Mouse (Mus musculus): ENCODE results near the gene Rgl3. TPM values are rescaled to one million over a fixed set of nuclear protein-coding genes. Genes with fewer than 3 reads are reported as not detected.

Rgl3 gene
- polyA plus RNA-seq, 1 experiment from 2014 or later = 2.1 TPM

DNA sequence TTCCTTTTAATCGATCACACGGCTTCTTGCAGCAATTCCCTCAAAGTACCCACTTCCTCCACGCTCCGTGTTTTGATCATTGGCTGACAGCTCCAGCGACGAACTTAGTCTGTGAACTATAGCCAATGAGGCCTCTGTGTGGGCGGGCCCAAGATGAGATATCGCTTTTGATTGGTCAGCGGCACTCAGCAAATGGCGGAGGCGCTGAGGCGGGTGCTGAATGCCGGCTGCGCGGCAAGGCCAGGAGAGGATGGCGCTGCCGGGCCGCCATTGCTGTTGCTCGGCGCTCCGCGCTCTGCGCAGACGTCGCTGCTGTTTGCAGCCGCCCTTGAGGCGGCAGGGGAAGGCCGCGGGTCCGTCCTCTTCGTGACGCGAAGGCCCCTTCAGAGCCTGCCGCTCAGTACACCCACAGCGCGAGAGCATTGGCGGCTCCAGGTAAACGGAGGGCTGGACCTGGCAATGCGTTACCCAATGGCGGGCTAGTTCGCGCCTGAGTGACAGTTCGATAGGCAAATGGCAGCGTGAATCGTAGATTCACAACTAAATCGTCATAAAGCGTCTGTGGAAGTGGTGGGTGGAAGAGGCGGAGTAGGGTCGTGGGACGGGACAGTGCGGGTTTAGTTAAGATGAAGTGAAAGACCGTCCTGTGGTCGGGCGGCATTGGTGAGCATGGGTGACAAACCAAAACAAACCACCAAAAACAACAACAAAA, 33.5 kb downstream of the Rgl3 start, which contains the start of gene Swsap1:
Gene Swsap1, plus strand, starts transcription at position 186 of the 712 bp plus-strand sequence.
- WGBS = under 1% methylated on average over 52 of the region's 54 CpGs
- ATAC-seq = peak; percentile 98
- H3K27ac ChIP-seq (ENCODE audit: low read depth, low read length) = peak within 1 kb of the TSS; percentile 97
- peaks cover 10% of the 10 kb centered on the region for H3K4me1 ChIP-seq (ENCODE audit: control insufficient read depth, insufficient read depth, low read depth, low read length)
- H3K36me3 ChIP-seq (ENCODE audit: control insufficient read depth, insufficient read depth, low read length) = no peaks in the 10 kb centered on the region
- H3K9ac ChIP-seq (ENCODE audit: low read depth, low read length) = peak within 1 kb of the TSS; percentile 82
- H3K9me3 ChIP-seq (ENCODE audit: control insufficient read depth, low read length) = no peaks in the 10 kb centered on the region
- peak within 1 kb of the TSS; percentile 69 for H3K4me3 ChIP-seq (ENCODE audit: low read length)
- H3K4me2 ChIP-seq (ENCODE audit: low read length) = peak within 1 kb of the TSS; percentile 63
- H3K27me3 ChIP-seq (replicated peaks; ENCODE audit: control insufficient read depth, insufficient read depth, low read length) = peaks cover 17% of the 10 kb centered on the region

DNA sequence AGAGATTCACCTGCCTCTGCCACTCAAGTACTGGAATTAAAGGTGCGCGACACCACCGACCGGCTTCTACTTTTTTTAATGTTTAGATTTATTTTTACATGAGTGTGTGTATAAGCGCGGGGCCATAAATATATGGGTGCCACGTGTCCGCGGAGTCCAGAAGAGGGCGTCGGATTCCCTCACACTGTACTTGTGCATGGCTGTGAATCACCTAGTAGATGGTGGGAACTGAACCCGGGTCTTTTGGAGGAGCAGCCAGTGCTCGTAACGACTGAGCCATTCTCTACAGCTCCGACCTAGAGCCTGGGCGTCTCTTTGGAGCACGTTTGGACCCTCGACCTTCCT, 34.0 kb downstream of the Rgl3 start:
- Histone ChIP-seq H3K9me3 (ENCODE audit: control insufficient read depth, low read length) (no peaks in the 10 kb centered on the region), H3K4me1 (ENCODE audit: control insufficient read depth, insufficient read depth, low read depth, low read length) (peaks cover 8% of the 10 kb centered on the region), H3K4me3 (ENCODE audit: low read length) (peak overlapping the region; percentile 69), H3K27me3 (replicated peaks; ENCODE audit: control insufficient read depth, insufficient read depth, low read length) (peaks cover 12% of the 10 kb centered on the region), H3K27ac (ENCODE audit: low read depth, low read length) (peak overlapping the region; percentile 97), H3K9ac (ENCODE audit: low read depth, low read length) (peak overlapping the region; percentile 53), H3K36me3 (ENCODE audit: control insufficient read depth, insufficient read depth, low read length) (no peaks in the 10 kb centered on the region), H3K4me2 (ENCODE audit: low read length) (peak overlapping the region; percentile 60)
- peak; percentile 63 for ATAC-seq
- 3% methylated on average over 18 of the region's 18 CpGs for WGBS

DNA sequence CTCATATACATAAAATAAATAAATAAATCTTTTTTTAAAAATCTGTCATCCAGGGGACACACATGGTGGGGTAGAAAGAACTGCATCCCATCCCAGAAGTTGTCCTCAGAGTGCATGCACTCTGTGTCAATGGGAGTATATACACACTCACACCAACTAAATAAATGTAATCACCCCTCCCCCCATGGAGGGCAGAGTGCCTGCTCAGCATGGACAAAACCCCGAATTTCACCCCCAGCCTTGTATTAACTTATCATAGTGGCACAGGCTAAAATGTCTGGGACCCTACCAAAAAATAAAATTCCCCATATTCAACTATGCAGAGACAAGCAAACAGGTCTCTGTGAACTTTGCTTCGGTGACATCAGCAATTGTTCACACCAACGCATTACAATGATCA, 34.6 kb downstream of the Rgl3 start:
- Histone ChIP-seq H3K4me2 (ENCODE audit: low read length) (no peak overlapping the region), H3K4me3 (ENCODE audit: low read length) (no peak overlapping the region), H3K27ac (ENCODE audit: low read depth, low read length) (no peak overlapping the region)

DNA sequence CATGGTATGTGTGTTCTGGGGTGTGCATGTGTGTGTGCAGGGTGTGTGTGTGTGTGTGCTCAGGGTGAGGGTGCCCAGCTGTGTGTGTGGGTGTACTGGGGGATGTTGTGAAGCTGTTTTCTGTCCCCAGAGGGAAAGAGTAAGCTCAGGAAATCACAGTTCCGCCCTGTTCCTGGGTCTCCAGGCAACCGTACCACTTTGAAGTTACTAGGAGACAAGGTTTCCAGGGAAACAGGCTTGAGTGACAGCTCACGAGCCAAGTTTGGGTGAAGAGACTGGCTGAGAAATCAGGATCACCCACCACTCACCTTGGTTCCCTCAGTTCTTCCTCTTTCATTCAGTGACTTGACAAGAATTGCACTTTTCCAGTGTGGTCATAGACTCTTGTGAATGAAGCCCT, 35.6 kb downstream of the Rgl3 start:
- no peak overlapping the region for H3K4me2 ChIP-seq (ENCODE audit: low read length)
- H3K4me3 ChIP-seq (ENCODE audit: low read length) = no peak overlapping the region
- no peak overlapping the region for H3K9ac ChIP-seq (ENCODE audit: low read depth, low read length)
- H3K36me3 ChIP-seq (ENCODE audit: control insufficient read depth, insufficient read depth, low read length) = no peaks in the 10 kb centered on the region
- WGBS = 10% methylated on average over 3 of the region's 3 CpGs
- H3K4me1 ChIP-seq (ENCODE audit: control insufficient read depth, insufficient read depth, low read depth, low read length) = peaks cover 8% of the 10 kb centered on the region
- no peaks in the 10 kb centered on the region for H3K9me3 ChIP-seq (ENCODE audit: control insufficient read depth, low read length)
- H3K27ac ChIP-seq (ENCODE audit: low read depth, low read length) = peak overlapping the region; percentile 23; the same call in 1 of the 2 replicates
- ATAC-seq = no peak
- H3K27me3 ChIP-seq (replicated peaks; ENCODE audit: control insufficient read depth, insufficient read depth, low read length) = no peaks in the 10 kb centered on the region

More for the DNA sequence above, 34.6 kb downstream of the Rgl3 start:
- no peak overlapping the region for H3K9ac ChIP-seq (ENCODE audit: low read depth, low read length)
- 83% methylated on average over 3 of the region's 3 CpGs for WGBS
- no peak for ATAC-seq
- no peaks in the 10 kb centered on the region for H3K9me3 ChIP-seq (ENCODE audit: control insufficient read depth, low read length)
- peaks cover 8% of the 10 kb centered on the region for H3K27me3 ChIP-seq (replicated peaks; ENCODE audit: control insufficient read depth, insufficient read depth, low read length)
- H3K4me1 ChIP-seq (ENCODE audit: control insufficient read depth, insufficient read depth, low read depth, low read length) = peaks cover 8% of the 10 kb centered on the region
- H3K36me3 ChIP-seq (ENCODE audit: control insufficient read depth, insufficient read depth, low read length) = no peaks in the 10 kb centered on the region

DNA sequence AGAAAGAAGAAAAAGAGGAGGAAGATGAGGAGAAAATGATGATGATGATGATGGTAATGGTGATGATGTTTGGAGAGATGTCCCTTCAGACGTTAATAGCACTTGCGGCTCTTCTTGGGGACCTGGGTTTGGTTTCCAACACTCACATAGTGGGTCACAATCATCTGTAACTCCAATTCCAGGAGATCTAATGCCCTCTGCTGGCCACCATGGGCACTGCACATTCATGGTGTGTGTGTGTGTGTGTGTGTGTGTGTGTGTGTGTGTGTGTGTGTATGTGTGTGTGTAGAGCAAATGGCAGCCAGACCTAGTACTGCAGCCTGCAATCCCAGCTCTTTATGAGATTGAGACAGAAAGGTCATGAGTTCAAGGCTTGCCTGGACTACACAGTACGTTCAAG, 37.3 kb downstream of the Rgl3 start:
- Histone ChIP-seq H3K27me3 (replicated peaks; ENCODE audit: control insufficient read depth, insufficient read depth, low read length) (no peaks in the 10 kb centered on the region), H3K36me3 (ENCODE audit: control insufficient read depth, insufficient read depth, low read length) (peaks cover 8% of the 10 kb centered on the region; the same call in 1 of the 2 replicates), H3K4me1 (ENCODE audit: control insufficient read depth, insufficient read depth, low read depth, low read length) (peaks cover 8% of the 10 kb centered on the region), H3K4me3 (ENCODE audit: low read length) (no peak overlapping the region), H3K9me3 (ENCODE audit: control insufficient read depth, low read length) (no peaks in the 10 kb centered on the region), H3K4me2 (ENCODE audit: low read length) (no peak overlapping the region), H3K27ac (ENCODE audit: low read depth, low read length) (no peak overlapping the region), H3K9ac (ENCODE audit: low read depth, low read length) (no peak overlapping the region)
- 85% methylated on average over 3 of the region's 3 CpGs for WGBS
- no peak for ATAC-seq

DNA sequence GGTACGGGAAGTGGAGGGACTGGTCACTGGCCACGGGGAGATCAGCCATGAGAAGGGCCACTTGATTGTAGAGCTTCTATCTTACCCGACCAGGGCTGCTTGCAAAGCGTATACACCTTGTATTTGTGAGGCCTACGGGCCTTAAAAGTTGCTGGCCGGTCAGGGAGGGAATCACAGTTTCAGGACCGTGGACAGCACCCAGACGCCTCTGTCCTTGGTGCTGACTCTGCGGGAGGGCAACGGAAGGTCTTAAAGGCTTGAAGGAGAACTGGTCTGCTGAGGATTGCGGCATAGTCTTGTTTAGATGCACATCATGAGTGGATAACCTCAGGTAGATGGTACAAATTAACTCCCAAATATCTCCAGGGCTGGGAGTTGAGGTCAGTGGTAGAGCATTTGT, 38.9 kb downstream of the Rgl3 start:
- ATAC-seq = no peak
- H3K27ac ChIP-seq (ENCODE audit: low read depth, low read length) = no peak overlapping the region
- H3K4me1 ChIP-seq (ENCODE audit: control insufficient read depth, insufficient read depth, low read depth, low read length) = peaks cover 3% of the 10 kb centered on the region; the same call in 1 of the 2 replicates
- WGBS = 21% methylated on average over 11 of the region's 11 CpGs
- no peak overlapping the region for H3K4me3 ChIP-seq (ENCODE audit: low read length)
- H3K36me3 ChIP-seq (ENCODE audit: control insufficient read depth, insufficient read depth, low read length) = peaks cover 13% of the 10 kb centered on the region; the same call in 1 of the 2 replicates
- no peak overlapping the region for H3K4me2 ChIP-seq (ENCODE audit: low read length)
- no peak overlapping the region for H3K9ac ChIP-seq (ENCODE audit: low read depth, low read length)
- no peaks in the 10 kb centered on the region for H3K27me3 ChIP-seq (replicated peaks; ENCODE audit: control insufficient read depth, insufficient read depth, low read length)
- no peaks in the 10 kb centered on the region for H3K9me3 ChIP-seq (ENCODE audit: control insufficient read depth, low read length)

DNA sequence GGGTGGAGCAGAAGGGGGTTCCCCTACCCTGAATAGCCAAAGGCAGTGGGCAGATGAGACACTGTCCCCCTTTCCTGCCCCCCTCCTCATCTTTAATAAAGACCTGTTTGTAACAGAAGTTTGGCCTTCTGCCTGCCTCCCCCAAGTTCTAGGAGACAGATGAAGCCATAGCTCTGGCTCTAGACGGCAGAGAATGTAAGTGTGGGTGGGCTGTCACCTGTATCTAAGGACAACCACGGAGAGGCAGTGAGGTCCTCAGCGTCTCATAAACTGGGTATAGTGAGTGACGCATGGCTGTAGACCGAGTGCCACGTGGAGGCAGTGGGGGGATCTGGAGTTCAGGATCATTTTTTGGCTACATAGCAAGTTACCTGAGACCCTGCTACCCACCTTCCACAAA, 40.5 kb downstream of the Rgl3 start:
- Histone ChIP-seq H3K4me1 (ENCODE audit: control insufficient read depth, insufficient read depth, low read depth, low read length) (no peaks in the 10 kb centered on the region), H3K4me3 (ENCODE audit: low read length) (no peak overlapping the region), H3K4me2 (ENCODE audit: low read length) (no peak overlapping the region), H3K9me3 (ENCODE audit: control insufficient read depth, low read length) (no peaks in the 10 kb centered on the region), H3K36me3 (ENCODE audit: control insufficient read depth, insufficient read depth, low read length) (peaks cover 13% of the 10 kb centered on the region; the same call in 1 of the 2 replicates), H3K9ac (ENCODE audit: low read depth, low read length) (no peak overlapping the region), H3K27me3 (replicated peaks; ENCODE audit: control insufficient read depth, insufficient read depth, low read length) (no peaks in the 10 kb centered on the region), H3K27ac (ENCODE audit: low read depth, low read length) (no peak overlapping the region)
- 66% methylated on average over 6 of the region's 6 CpGs for WGBS
- ATAC-seq = no peak

DNA sequence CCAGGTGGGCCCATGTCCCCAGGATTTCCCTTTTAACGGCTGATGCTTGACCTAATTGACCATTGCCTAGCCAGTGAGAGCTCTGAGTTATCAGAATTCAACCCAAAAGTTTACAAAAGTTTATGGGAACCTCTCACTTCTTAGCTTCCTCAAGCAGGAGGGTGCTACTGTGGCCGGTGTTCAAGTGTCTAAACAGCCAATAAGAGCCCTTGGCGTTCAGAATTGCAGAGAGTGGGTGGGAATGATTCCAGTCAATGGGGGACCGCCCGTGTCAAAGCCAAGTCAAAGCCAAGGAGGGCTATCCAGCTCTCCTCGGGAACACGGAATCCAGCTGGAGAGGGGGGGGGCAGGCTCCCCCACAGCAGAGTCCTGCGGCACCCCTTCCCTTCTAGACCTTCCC, 41.1 kb downstream of the Rgl3 start:
- H3K9me3 ChIP-seq (ENCODE audit: control insufficient read depth, low read length) = no peaks in the 10 kb centered on the region
- H3K4me2 ChIP-seq (ENCODE audit: low read length) = no peak overlapping the region
- no peaks in the 10 kb centered on the region for H3K4me1 ChIP-seq (ENCODE audit: control insufficient read depth, insufficient read depth, low read depth, low read length)
- H3K36me3 ChIP-seq (ENCODE audit: control insufficient read depth, insufficient read depth, low read length) = peaks cover 13% of the 10 kb centered on the region; the same call in 1 of the 2 replicates
- no peak overlapping the region for H3K9ac ChIP-seq (ENCODE audit: low read depth, low read length)
- WGBS = 52% methylated on average over 8 of the region's 8 CpGs
- H3K27me3 ChIP-seq (replicated peaks; ENCODE audit: control insufficient read depth, insufficient read depth, low read length) = no peaks in the 10 kb centered on the region
- H3K27ac ChIP-seq (ENCODE audit: low read depth, low read length) = no peak overlapping the region
- ATAC-seq = no peak
- no peak overlapping the region for H3K4me3 ChIP-seq (ENCODE audit: low read length)

DNA sequence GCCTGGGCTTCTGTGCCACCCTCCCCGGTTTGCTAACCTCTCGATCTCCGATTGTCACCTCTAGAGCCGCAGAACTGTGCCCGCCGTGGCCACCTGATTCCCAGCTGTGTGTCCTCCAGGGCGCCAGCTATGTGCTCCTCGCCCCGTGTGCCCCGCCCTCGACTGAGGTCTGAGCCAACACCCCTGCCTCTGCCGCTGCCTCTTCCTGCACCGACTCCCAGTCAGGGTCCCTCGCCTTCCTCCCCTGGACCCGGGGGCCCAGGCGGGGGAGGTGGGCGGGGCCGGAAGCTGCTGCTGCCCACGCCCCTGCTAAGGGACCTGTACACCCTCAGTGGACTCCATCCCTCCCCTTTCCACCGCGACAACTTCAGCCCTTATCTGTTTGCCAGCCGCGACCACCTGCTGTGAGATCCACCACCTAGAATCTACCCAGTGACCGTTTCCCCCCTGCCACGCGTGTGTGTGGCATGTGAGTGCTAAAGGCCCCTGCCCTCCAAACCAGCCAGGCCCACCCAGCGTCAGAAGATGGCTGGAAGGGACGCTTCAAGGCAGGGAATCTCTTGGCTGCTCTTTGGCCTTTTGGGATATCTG, 41.6 kb downstream of the Rgl3 start:
- H3K27me3 ChIP-seq (replicated peaks; ENCODE audit: control insufficient read depth, insufficient read depth, low read length) = no peaks in the 10 kb centered on the region
- no peaks in the 10 kb centered on the region for H3K9me3 ChIP-seq (ENCODE audit: control insufficient read depth, low read length)
- no peak overlapping the region for H3K9ac ChIP-seq (ENCODE audit: low read depth, low read length)
- no peak overlapping the region for H3K27ac ChIP-seq (ENCODE audit: low read depth, low read length)
- no peak overlapping the region for H3K4me2 ChIP-seq (ENCODE audit: low read length)
- 12% methylated on average over 28 of the region's 28 CpGs for WGBS
- H3K4me1 ChIP-seq (ENCODE audit: control insufficient read depth, insufficient read depth, low read depth, low read length) = no peaks in the 10 kb centered on the region
- no peak for ATAC-seq
- no peak overlapping the region for H3K4me3 ChIP-seq (ENCODE audit: low read length)
- H3K36me3 ChIP-seq (ENCODE audit: control insufficient read depth, insufficient read depth, low read length) = peaks cover 13% of the 10 kb centered on the region; the same call in 1 of the 2 replicates

Measured in hindbrain, embryonic 16.5 days (tissue).